Mouse (Mus musculus): ENCODE measurements at regions not wholly inside any gene's neighbourhood (a gene's known extent, or its start where the extent isn't known, plus 50 kb on each side); places are given as distances from the start of the nearest gene placed in this dataset.
"Not testable (repeated sequence)": the region's sequence is repeated elsewhere in the genome, so short reads cannot be mapped to it uniquely, and the experiment has no call there.

GRCm38 (mm10) chr1:101901601-101902000, 2129.0 kb downstream of the Cntnap5b start:
- not testable (repeated sequence) for DNase-seq (ENCODE audit: low read depth in 1 of 2, low spot score in 2 of 2)

GRCm38 (mm10) chr1:101902154-101902825, 2129.7 kb downstream of the Cntnap5b start:
- peak; percentile 35 to 36 for DNase-seq (ENCODE audit: low read depth in 1 of 2, low spot score in 2 of 2)

- peak; percentile 3 to 6 for DNase-seq (ENCODE audit: low read depth in 1 of 2, low spot score in 2 of 2)
Measured at GRCm38 (mm10) chr1:101902826-101903210, 2130.3 kb downstream of the Cntnap5b start.

GRCm38 (mm10) chr1:101916991-101917390, 2144.4 kb downstream of the Cntnap5b start:
- not testable (repeated sequence) for DNase-seq (ENCODE audit: low read depth in 1 of 2, low spot score in 2 of 2)

GRCm38 (mm10) chr1:101918872-101919271, 2146.3 kb downstream of the Cntnap5b start:
- DNase-seq (ENCODE audit: low read depth in 1 of 2, low spot score in 2 of 2), result no peak

- DNase-seq (ENCODE audit: low read depth in 1 of 2, low spot score in 2 of 2), result no peak
Measured at GRCm38 (mm10) chr1:101941107-101941506, 2168.5 kb downstream of the Cntnap5b start.

Measured in monocyte, adult 2 months (primary cell).